Mouse (Mus musculus) embryonic facial prominence, embryonic 15.5 days (tissue): ENCODE data around the gene Camk2d. TPM values are rescaled to one million over a fixed set of nuclear protein-coding genes. Genes with fewer than 3 reads are reported as not detected.

ENCODE experiments used
- ATAC-seq: fragments of 200-750 bp; cut with Nextera tagmentation; 2 replicates; pipeline ENCODE4 v1.8.0; 2017; ENCODE audit warnings: low read depth, moderate TSS enrichment; ENCODE audit not compliant: insufficient number of reproducible peaks, low FRiP score, low TSS enrichment
- H3K27ac ChIP-seq: fragments of 300-500 bp; sonication (generic); replicated peaks from 2 replicates; pipeline ENCODE4 v1.5.1; 2015; ENCODE audit warnings: mild to moderate bottlenecking, inconsistent platforms
- H3K27me3 ChIP-seq: fragments of 300-500 bp; sonication (generic); 2 replicates; pipeline ENCODE4 v1.6.1; 2015; ENCODE audit warnings: inconsistent platforms
- H3K36me3 ChIP-seq: fragments of 300-500 bp; sonication (generic); 2 replicates; pipeline ENCODE4 v1.6.1; 2015; ENCODE audit warnings: mild to moderate bottlenecking, inconsistent platforms
- H3K4me1 ChIP-seq: fragments of 300-500 bp; sonication (generic); 2 replicates; pipeline ENCODE4 v1.6.1; 2015; ENCODE audit warnings: inconsistent platforms
- H3K4me2 ChIP-seq: fragments of 300-500 bp; sonication (generic); replicated peaks from 2 replicates; pipeline ENCODE4 v1.6.1; 2015; ENCODE audit warnings: mild to moderate bottlenecking, inconsistent platforms
- H3K4me3 ChIP-seq: fragments of 300-500 bp; sonication (generic); replicated peaks from 2 replicates; pipeline ENCODE4 v1.5.1; 2015; ENCODE audit warnings: mild to moderate bottlenecking, inconsistent platforms
- H3K9ac ChIP-seq: fragments of 300-500 bp; sonication (generic); 2 replicates; pipeline ENCODE4 v1.6.1; 2015; ENCODE audit warnings: inconsistent platforms
- H3K9me3 ChIP-seq: fragments of 300-500 bp; sonication (generic); replicated peaks from 2 replicates; pipeline ENCODE4 v1.6.1; 2016; ENCODE audit warnings: inconsistent platforms
- WGBS: fragments of 180-500 bp; shearing (Covaris S2); methylation state at CpG from one replicate; pipeline ENCODE4 v1.1.7; 2015; 5-methylcytosine and 5-hydroxymethylcytosine counted together
- polyA plus RNA-seq: library from polyadenylated mRNA; unstranded; fragments of >200 nt; fragmentation: Nextera tagmentation; extraction: Ambion mirVana; gene quantifications from 2 replicates; pipeline ENCODE4 v1.2.1, GENCODE M21; 2015

The Camk2d gene
- polyA plus RNA-seq, 1 experiment from 2014 or later = 32.9 TPM

DNA sequence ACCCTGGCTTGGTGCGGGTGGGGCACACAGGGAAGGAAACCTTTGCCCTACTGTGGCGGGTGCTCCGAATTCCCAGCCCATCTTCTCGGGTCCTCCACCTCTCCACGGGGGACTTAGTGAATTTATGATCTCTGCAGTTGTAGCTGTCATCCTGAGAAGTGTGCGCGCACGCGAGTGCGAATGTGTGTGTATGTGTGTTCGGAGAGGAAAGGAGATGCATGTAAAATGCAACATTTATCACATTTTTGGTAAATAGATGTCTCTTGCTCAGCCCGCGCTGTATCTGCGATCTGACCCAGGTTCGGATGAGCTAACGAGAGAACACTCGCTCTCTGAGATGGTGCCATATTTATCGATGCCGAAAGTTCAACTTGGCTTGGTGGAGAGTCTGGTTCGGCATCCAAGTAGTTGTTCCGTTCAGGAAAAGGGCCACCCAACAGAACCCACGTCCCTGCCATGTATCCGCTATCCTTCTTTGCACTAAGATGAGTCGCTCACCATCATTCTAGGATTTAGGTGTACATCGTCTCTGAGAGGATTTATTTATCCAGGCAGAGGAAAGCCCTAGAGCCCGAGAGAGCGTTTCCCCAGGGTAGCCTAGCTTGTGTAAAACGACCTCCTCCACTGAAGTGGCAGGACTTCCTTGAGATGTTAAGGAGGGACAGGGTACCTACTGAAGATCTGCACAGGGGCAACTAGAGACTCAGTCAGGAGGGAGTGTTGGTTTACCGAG, 1.7 kb downstream of the Camk2d start:
- no peak for ATAC-seq
- Histone ChIP-seq H3K36me3 (no peaks in the 10 kb centered on the region), H3K27me3 (no peaks in the 10 kb centered on the region), H3K4me2 (peak overlapping the region; percentile 93), H3K4me1 (peaks cover 9% of the 10 kb centered on the region; the same call in 1 of the 2 replicates), H3K9me3 (no peaks in the 10 kb centered on the region), H3K27ac (peak overlapping the region; percentile 99), H3K4me3 (peak overlapping the region; percentile 88), H3K9ac (peak overlapping the region; percentile 87)
- WGBS = under 1% methylated on average over 29 of the region's 29 CpGs

DNA sequence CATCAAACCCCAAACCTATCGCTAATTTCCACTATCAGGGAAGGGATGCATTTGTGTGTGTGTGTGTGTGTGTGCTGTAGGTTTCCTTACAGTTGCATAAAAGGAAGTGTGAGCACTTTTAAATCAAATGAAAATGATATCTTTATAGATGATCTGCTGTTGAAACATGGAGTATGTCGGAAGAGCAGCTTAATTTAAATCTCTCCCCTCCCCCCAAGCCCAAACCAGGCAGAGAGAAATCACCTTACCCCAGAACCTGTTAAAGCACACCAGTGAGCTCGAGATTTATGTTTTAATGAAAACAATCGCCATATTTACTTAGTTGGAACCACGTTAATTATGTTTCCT, 2.2 kb downstream of the Camk2d start:
- H3K27me3 ChIP-seq = no peaks in the 10 kb centered on the region
- no peak overlapping the region for H3K27ac ChIP-seq
- ATAC-seq = no peak
- H3K36me3 ChIP-seq = no peaks in the 10 kb centered on the region
- peak overlapping the region; percentile 93 for H3K4me2 ChIP-seq
- peak overlapping the region; percentile 88 for H3K4me3 ChIP-seq
- no peaks in the 10 kb centered on the region for H3K9me3 ChIP-seq
- H3K9ac ChIP-seq = peak overlapping the region; percentile 87; the same call in 1 of the 2 replicates
- peaks cover 9% of the 10 kb centered on the region; the same call in 1 of the 2 replicates for H3K4me1 ChIP-seq
- 6% methylated on average over 5 of the region's 5 CpGs for WGBS

DNA sequence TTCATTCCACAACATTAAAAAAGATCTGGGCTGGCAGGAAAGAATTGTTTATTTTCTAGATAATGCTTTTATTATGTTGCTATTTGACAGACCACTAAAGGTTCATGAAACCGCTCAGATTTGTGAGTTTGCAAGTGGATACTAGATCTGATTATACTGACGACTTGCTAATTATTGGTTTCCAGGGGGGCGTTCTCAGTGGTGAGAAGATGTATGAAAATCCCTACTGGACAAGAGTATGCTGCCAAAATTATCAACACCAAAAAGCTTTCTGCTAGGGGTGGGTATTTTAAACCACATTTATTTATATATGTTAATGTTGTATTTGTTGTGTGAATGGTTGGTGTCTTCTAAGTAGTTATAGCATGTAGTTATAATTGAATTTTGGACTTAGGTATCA, 2.8 kb downstream of the Camk2d start:
- no peaks in the 10 kb centered on the region for H3K36me3 ChIP-seq
- ATAC-seq = no peak
- H3K9ac ChIP-seq = no peak overlapping the region
- H3K9me3 ChIP-seq = no peaks in the 10 kb centered on the region
- peak overlapping the region; percentile 93; the same call in 1 of the 2 replicates for H3K4me2 ChIP-seq
- H3K4me3 ChIP-seq = peak overlapping the region; percentile 88; the same call in 1 of the 2 replicates
- peaks cover 9% of the 10 kb centered on the region; the same call in 1 of the 2 replicates for H3K4me1 ChIP-seq
- no peaks in the 10 kb centered on the region for H3K27me3 ChIP-seq
- 50% methylated on average over 3 of the region's 3 CpGs for WGBS
- no peak overlapping the region for H3K27ac ChIP-seq

DNA sequence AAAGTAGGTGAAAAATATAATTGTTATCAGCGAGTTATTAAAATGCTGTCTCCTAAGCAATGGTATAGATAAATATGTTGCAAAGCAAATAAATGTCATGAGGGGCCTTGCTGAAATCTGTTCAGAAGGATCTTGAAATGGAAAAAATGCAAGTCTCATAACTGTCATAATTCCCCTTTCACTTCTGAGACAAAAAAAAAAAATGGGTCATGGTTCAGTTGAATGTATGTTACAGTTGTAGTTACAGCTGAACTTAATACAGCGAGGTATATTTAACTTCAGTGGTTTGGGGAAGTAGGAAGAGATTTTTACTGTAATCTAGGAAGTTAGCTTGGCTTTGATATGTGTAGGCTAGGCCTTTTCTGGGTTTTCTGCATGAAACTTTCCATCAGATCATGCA, 3.2 kb downstream of the Camk2d start:
- whole genome bisulfite sequencing = 64% methylated on average over 2 of the region's 2 CpGs
- Histone ChIP-seq H3K36me3 (no peaks in the 10 kb centered on the region), H3K27me3 (no peaks in the 10 kb centered on the region), H3K9me3 (no peaks in the 10 kb centered on the region), H3K27ac (no peak overlapping the region), H3K4me2 (no peak overlapping the region), H3K4me1 (peaks cover 9% of the 10 kb centered on the region; the same call in 1 of the 2 replicates), H3K4me3 (no peak overlapping the region), H3K9ac (no peak overlapping the region)
- ATAC-seq = no peak

DNA sequence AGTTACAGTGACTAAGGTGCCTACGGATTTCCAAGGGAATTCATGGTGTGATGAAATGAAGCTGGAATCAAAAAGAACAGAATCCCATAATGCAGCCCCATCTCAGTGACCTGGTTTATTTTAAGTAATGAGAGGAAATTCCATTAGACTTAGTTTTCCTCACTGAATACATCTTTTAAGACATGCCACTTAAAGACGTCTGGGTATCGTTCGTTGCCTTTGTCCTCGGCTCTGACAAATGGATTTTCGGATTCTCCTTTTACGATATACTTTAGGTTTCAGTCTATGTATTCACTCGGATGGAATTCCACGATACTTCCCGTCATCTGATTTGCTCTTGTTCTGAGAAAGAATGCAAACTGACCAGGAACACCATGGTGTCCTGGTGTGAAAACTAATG, 3.8 kb downstream of the Camk2d start:
- no peak for ATAC-seq
- 59% methylated on average over 10 of the region's 10 CpGs for WGBS
- H3K4me3 ChIP-seq = no peak overlapping the region
- no peak overlapping the region for H3K9ac ChIP-seq
- no peaks in the 10 kb centered on the region for H3K9me3 ChIP-seq
- peaks cover 9% of the 10 kb centered on the region; the same call in 1 of the 2 replicates for H3K4me1 ChIP-seq
- H3K27me3 ChIP-seq = no peaks in the 10 kb centered on the region
- H3K4me2 ChIP-seq = no peak overlapping the region
- H3K27ac ChIP-seq = no peak overlapping the region
- no peaks in the 10 kb centered on the region for H3K36me3 ChIP-seq

DNA sequence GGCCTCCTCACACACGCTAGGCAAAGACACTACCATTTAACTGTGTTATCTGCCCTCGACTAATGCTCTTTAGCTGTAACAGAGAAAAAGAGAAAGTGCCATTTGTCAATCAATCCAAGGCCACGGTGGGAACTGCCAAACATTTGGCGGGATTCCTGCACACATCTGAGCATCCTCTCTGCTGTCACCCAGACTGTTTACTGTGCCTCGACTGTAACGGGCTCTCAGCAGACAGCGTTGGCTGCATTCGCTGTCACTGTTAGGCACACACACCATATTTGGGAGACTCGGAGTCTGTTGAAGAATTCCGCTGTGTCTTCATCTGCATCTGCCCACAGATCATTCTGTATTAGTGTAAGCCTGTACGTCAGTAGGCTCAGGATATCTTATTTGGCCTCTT, 6.7 kb downstream of the Camk2d start:
- H3K9ac ChIP-seq = no peak overlapping the region
- H3K4me3 ChIP-seq = no peak overlapping the region
- H3K27ac ChIP-seq = no peak overlapping the region
- no peak overlapping the region for H3K4me2 ChIP-seq
- no peaks in the 10 kb centered on the region for H3K27me3 ChIP-seq
- no peak for ATAC-seq
- H3K9me3 ChIP-seq = no peaks in the 10 kb centered on the region
- no peaks in the 10 kb centered on the region for H3K36me3 ChIP-seq
- 61% methylated on average over 11 of the region's 11 CpGs for WGBS
- peaks cover 8% of the 10 kb centered on the region; the same call in 1 of the 2 replicates for H3K4me1 ChIP-seq

DNA sequence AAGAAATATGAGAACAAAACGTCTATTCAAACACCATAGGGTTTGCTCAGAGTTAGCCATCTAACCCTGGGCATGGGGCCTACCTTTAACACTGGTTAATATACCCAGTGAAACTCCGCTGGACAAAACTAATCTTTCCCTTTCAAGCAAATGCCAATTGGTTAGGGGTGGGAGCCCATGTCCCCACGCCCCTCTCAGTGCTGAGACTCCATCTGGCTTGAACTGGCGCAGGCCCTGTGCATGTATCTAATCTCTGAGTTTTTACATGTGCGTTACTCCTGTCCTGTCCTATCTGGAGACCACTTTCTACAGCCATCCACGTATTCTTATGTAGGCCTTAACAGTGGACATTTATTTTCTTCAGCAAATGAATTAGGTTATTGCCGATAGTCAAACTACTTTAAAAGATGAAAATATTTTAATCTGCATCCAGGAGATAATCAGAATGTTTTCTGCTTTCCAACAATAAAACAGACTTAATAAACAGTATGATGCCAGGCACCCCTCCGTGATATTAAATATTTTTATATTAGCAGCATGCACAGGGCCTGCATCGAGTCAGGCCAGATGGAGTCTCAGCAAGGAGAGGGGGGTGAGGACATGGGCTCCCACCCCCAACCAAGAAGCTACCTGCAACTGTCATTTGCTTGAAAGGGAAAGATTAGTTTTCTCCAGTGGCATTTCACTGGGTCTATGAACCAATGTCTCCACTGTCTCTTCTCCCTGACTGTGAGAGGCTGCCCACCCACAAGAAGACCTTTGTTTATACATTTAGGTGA, 8.7 kb downstream of the Camk2d start:
- no peak for ATAC-seq
- Histone ChIP-seq H3K4me1 (no peaks in the 10 kb centered on the region), H3K36me3 (no peaks in the 10 kb centered on the region), H3K9ac (no peak overlapping the region), H3K4me2 (no peak overlapping the region), H3K27me3 (no peaks in the 10 kb centered on the region), H3K4me3 (no peak overlapping the region), H3K9me3 (no peaks in the 10 kb centered on the region), H3K27ac (no peak overlapping the region)
- WGBS = 89% methylated on average over 9 of the region's 9 CpGs

DNA sequence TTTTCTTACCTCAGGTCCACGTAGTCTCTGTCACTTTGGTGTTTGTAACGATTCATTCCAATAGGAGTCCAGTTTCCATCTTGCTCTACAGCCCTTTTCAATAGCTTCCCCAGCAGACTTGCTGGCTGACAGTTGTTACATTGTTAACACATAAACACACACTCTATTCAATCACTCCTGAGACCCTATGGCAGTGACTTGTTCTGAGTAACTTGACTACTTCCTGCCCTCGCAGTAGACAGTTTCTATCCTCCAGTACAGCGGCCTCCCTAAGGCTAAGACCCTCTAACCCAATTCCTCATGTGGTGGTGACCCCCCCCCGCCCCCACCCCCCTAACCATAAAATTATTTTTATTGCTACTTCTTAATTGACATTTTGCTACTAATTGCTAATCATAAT, 13.2 kb downstream of the Camk2d start:
- Histone ChIP-seq H3K4me3 (no peak overlapping the region), H3K36me3 (no peaks in the 10 kb centered on the region), H3K27me3 (no peaks in the 10 kb centered on the region), H3K4me1 (no peaks in the 10 kb centered on the region), H3K9me3 (no peaks in the 10 kb centered on the region), H3K9ac (no peak overlapping the region), H3K4me2 (no peak overlapping the region), H3K27ac (no peak overlapping the region)
- no peak for ATAC-seq
- 52% methylated on average over 5 of the region's 5 CpGs for WGBS

DNA sequence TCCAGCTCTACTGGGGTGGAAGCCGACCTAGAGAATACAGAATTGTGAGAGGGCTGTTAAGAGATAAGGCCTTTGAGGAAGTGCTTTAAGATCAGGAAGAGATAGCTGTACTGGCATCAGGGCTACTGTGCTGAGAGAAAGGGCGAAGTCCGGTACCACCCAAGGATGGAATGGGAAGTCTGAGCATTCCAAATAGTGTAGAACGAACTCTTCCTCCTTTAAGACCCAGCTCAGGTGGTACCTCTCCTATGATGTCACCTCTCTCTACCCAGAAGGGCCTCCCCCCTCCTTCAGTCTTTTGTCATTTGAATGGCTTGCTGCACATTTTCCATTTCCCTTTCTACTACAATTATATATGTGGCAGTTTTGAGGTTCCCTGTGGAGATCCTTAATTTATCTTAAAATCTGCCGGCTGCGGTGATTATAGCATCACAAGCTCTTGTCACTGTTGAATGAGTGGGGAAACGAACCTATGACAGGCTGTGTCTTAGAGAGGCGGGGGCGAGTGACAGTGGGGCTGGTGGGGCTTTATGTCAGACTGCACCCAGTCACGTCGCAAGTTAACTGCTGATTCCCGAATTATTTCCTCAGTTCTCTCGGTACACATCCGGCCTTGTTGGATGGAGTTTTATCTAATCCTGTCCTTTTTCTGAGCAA, 13.8 kb downstream of the Camk2d start:
- ATAC-seq = no peak
- Histone ChIP-seq H3K9me3 (no peaks in the 10 kb centered on the region), H3K27me3 (no peaks in the 10 kb centered on the region), H3K4me3 (no peak overlapping the region), H3K4me2 (no peak overlapping the region), H3K9ac (no peak overlapping the region), H3K4me1 (no peaks in the 10 kb centered on the region), H3K36me3 (no peaks in the 10 kb centered on the region), H3K27ac (no peak overlapping the region)
- WGBS = 77% methylated on average over 14 of the region's 14 CpGs

DNA sequence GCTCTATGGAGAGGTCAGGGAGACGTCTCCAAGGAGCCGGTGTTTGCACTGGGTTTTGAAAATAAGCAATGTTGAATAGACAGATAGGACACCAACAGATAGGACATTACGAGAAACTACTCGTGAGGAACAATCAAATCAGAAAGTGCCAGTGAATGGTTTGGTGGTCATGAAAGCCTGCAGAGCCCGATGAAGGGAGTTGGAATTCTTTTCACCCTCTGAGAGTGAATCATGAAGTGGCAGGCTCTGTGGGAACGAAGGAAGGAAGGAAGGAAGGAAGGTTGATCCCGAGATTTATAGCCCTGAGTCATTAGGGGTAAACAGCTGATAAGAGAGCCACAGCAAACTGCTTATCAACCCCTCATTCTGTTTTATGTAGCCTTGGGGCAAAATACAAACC, 15.5 kb downstream of the Camk2d start:
- Histone ChIP-seq H3K4me1 (no peaks in the 10 kb centered on the region), H3K9me3 (no peaks in the 10 kb centered on the region), H3K27ac (no peak overlapping the region), H3K4me3 (no peak overlapping the region), H3K27me3 (no peaks in the 10 kb centered on the region), H3K36me3 (no peaks in the 10 kb centered on the region), H3K9ac (no peak overlapping the region), H3K4me2 (no peak overlapping the region)
- no peak for ATAC-seq
- WGBS = 43% methylated on average over 7 of the region's 7 CpGs

DNA sequence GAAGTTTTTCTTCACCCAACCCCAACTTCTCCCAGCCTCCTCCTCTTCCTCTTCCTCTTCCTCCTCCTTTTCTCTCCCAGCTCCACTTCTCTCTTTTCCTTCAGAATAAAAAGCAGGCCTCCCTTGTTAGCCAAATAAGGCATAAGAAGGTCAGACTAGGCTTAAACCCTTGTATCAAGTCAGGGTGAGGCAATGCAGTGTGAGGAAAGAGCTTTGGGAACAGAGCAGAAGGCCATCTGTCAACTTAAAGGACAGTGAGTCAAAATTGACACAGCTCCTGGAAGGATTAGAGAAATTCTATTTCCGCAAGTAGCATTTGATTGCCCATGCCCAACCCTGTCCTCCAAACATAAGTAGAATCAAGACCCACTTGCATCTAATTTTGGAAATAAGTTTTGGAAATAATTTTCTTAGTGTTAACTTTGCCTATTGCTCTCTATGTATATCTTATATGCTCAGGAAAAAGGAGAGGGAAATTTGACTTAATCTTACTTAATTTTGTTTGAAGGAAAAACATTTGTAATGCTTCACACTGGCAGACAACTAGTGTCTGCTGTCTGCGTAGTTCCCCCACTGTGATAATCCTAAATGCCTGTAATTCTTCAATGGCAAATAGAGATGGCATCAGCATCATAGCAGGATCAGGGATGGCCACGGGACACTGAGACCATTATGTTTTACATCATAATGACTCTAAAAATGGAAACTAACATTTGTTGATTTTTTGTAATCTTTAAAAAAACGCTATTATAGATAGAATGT, 16.8 kb downstream of the Camk2d start:
- Histone ChIP-seq H3K9ac (no peak overlapping the region), H3K4me3 (no peak overlapping the region), H3K4me2 (no peak overlapping the region), H3K9me3 (no peaks in the 10 kb centered on the region), H3K36me3 (no peaks in the 10 kb centered on the region), H3K4me1 (no peaks in the 10 kb centered on the region), H3K27me3 (no peaks in the 10 kb centered on the region), H3K27ac (no peak overlapping the region)
- WGBS = 59% methylated on average over 4 of the region's 4 CpGs
- no peak for ATAC-seq
